Mouse (Mus musculus): ENCODE measurements around the gene Kmt2d. TPM values are rescaled to one million over a fixed set of nuclear protein-coding genes. Genes with fewer than 3 reads are reported as not detected.
A peak's percentile ranks its signal among the peaks of the same experiment; 100 is the strongest.

The Kmt2d gene
- polyA plus RNA-seq, 1 experiment from 2014 or later: 5.1 TPM

DNA sequence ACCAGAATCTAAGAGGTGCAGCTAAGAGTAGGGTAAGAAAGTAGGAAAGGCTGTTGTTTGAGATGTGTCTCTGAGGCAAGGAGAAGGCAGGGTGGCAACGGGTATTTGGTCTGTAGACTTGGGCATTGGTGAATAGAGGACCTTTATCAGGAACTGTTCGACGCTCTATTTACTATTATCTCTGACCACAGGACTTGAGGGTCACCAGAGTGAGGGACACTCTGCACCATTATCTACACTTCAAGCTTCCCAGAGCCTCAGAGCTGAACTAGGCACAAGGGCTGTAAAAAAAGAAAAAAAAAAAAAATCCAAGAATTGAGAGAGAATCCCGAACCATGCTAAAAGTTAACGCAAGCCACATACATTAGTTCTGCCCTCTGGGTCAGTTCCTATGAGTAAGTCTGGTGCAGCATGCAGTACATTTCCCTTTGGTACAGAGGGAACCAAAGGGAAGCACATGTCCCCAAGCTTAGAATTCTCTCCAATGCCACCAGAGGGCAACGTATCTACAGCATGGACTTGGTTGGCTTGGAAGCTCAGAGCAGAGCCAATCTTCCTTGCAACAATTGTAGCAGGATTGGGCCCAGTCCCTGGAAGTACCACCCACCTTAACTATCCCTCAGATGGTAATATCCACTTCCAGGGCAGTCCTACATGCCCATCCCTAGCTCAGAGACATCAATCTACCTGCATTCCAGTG, 21.1 kb upstream of the Kmt2d start:
- peak; percentile 60 for DNase-seq (ENCODE audit: low spot score)

DNA sequence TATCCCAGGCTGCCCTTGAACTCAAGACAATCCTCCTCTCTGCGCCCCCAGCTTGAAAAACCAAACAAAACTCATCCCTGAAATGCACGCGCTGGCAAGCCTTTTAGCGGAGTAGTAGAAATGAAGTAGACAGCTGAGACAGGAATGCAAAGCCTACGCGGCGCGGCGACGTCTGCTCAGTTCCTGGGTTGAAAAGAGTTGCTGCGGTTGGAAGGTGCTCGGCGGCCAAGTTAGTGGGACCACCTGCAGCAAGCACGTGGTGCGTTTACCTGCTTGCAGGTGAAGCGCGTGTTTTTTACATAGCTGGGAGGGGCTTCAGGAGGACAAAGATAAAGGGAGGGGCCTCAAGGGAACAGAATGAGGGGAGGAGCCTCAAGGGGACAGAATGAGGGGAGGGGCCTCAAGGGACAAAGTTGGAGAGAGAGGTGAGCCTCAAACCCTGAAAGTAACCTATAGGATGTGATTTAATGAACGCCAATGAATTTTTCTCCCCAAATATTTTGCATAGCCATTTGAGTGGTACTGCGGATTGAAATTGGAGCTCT, 20.3 kb upstream of the Kmt2d start:
- no peak overlapping the region; the same call in 1 of the 2 replicates for H3K9ac ChIP-seq (ENCODE audit: low read length)
- TF ChIP-seq EP300 (optimal IDR thresholded peaks at IDR 0.05) (no peak), CTCF (IDR thresholded peaks at IDR 0.05; ENCODE audit: low read depth) (no peak)

More for the DNA sequence above, 21.1 kb upstream of the Kmt2d start:
- ATAC-seq (ENCODE audit: low FRiP score, low TSS enrichment): peak; percentile 78
- H3K27ac ChIP-seq (replicated peaks): no peak overlapping the region
- 35% methylated on average over 6 of the region's 6 CpGs for WGBS
- no peaks in the 10 kb centered on the region for H3K36me3 ChIP-seq (ENCODE audit: control insufficient read depth, insufficient read depth, low read length)
- H3K9me3 ChIP-seq (ENCODE audit: control insufficient read depth, low read length): no peaks in the 10 kb centered on the region
- peak; percentile 97 for TF ChIP-seq CTCF (IDR thresholded peaks at IDR 0.05; ENCODE audit: low read depth)
- no peak for TF ChIP-seq EP300 (optimal IDR thresholded peaks at IDR 0.05)
- no peak overlapping the region for H3K4me3 ChIP-seq (ENCODE audit: low read depth, low read length)
- no peak overlapping the region for H3K9ac ChIP-seq (ENCODE audit: low read length)
- no peak overlapping the region for H3K4me2 ChIP-seq (replicated peaks; ENCODE audit: low read depth)
- H3K27me3 ChIP-seq (ENCODE audit: control insufficient read depth, insufficient read depth, low read length): peaks cover 6% of the 10 kb centered on the region
- H3K4me1 ChIP-seq (replicated peaks; ENCODE audit: control insufficient read depth, insufficient read depth): 0 out of 2 replicates have a peak, but pooled peaks cover 5% of the 10 kb centered on the region

DNA sequence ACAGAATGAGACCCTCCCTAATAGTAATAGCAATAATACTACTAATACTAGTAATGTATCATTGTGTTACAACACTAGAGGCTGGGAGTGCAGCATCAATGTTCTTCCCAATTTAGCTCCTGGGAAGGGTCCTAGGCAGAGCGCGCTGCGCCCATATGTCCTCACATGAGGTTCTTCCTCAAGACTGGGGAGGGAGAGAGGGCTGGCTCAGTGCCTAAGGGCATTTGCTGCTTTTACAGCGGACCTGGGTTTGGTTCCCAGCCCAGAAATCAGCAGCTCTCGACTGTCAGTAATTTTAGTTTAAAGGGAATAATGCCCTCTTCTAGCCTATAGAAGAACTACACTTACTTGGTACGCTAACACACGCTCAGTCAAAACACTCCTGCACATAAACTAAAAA, 16.5 kb upstream of the Kmt2d start:
- no peak overlapping the region for H3K9ac ChIP-seq (ENCODE audit: low read length)
- DNase-seq (ENCODE audit: low spot score): no peak
- H3K27me3 ChIP-seq (ENCODE audit: control insufficient read depth, insufficient read depth, low read length): no peaks in the 10 kb centered on the region
- no peak overlapping the region for H3K4me2 ChIP-seq (replicated peaks; ENCODE audit: low read depth)
- 82% methylated on average over 7 of the region's 7 CpGs for WGBS
- no peaks in the 10 kb centered on the region for H3K9me3 ChIP-seq (ENCODE audit: control insufficient read depth, low read length)
- no peak for TF ChIP-seq EP300 (optimal IDR thresholded peaks at IDR 0.05)
- no peak for TF ChIP-seq CTCF (IDR thresholded peaks at IDR 0.05; ENCODE audit: low read depth)
- H3K4me1 ChIP-seq (replicated peaks; ENCODE audit: control insufficient read depth, insufficient read depth): no peaks in the 10 kb centered on the region
- H3K4me3 ChIP-seq (ENCODE audit: low read depth, low read length): no peak overlapping the region
- H3K36me3 ChIP-seq (ENCODE audit: control insufficient read depth, insufficient read depth, low read length): no peaks in the 10 kb centered on the region
- H3K27ac ChIP-seq (replicated peaks): no peak overlapping the region
- no peak for ATAC-seq (ENCODE audit: low FRiP score, low TSS enrichment)

More for the DNA sequence above, 20.3 kb upstream of the Kmt2d start:
- Histone ChIP-seq H3K36me3 (ENCODE audit: control insufficient read depth, insufficient read depth, low read length) (no peaks in the 10 kb centered on the region), H3K27ac (replicated peaks) (no peak overlapping the region), H3K9me3 (ENCODE audit: control insufficient read depth, low read length) (no peaks in the 10 kb centered on the region), H3K4me1 (replicated peaks; ENCODE audit: control insufficient read depth, insufficient read depth) (0 out of 2 replicates have a peak, but pooled peaks cover 5% of the 10 kb centered on the region), H3K4me2 (replicated peaks; ENCODE audit: low read depth) (no peak overlapping the region; the same call in 1 of the 2 replicates), H3K27me3 (ENCODE audit: control insufficient read depth, insufficient read depth, low read length) (peaks cover 5% of the 10 kb centered on the region; the same call in 1 of the 2 replicates), H3K4me3 (ENCODE audit: low read depth, low read length) (no peak overlapping the region)
- WGBS: 13% methylated on average over 19 of the region's 19 CpGs
- no peak for DNase-seq (ENCODE audit: low spot score)
- ATAC-seq (ENCODE audit: low FRiP score, low TSS enrichment): no peak

DNA sequence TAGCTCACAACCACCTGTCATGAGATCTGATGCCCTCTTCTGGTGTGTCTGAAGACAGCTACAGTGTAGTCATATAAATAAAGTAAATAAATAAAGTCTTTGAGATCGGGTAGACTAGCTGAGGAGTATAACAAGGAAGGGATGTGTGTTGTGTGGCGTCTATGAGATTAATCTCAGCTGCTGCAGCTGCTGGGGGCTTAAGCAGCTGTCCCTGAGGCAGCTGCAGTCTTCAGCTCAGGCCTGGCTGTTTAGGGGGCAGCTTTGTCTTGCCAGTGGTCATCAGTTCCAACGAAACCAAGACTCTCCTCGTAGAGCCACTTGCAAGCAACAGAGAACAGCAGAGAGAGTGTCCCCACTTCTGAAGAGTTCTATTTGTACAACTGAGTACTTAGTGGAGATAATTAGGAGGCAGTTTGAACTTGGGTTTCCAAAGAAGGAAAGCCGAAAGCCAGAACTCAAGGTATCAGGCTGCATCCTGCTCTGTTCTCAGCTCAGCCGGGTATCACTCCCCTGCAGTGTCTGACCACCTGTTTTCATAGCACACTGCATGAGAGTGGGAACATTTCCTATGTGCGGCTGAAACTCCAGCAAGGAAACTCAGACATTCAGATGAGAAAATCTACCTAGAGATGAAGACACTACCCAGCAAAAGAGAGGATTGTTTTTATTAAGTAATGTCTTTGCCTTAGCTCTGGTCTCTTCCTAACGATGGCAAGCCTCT, 15.8 kb upstream of the Kmt2d start:
- H3K36me3 ChIP-seq (ENCODE audit: control insufficient read depth, insufficient read depth, low read length): no peaks in the 10 kb centered on the region
- H3K4me3 ChIP-seq (ENCODE audit: low read depth, low read length): no peak overlapping the region
- no peak overlapping the region for H3K27ac ChIP-seq (replicated peaks)
- H3K27me3 ChIP-seq (ENCODE audit: control insufficient read depth, insufficient read depth, low read length): no peaks in the 10 kb centered on the region
- no peaks in the 10 kb centered on the region for H3K9me3 ChIP-seq (ENCODE audit: control insufficient read depth, low read length)
- no peak for DNase-seq (ENCODE audit: low spot score)
- no peak overlapping the region for H3K9ac ChIP-seq (ENCODE audit: low read length)
- no peak for TF ChIP-seq CTCF (IDR thresholded peaks at IDR 0.05; ENCODE audit: low read depth)
- TF ChIP-seq EP300 (optimal IDR thresholded peaks at IDR 0.05): no peak
- H3K4me2 ChIP-seq (replicated peaks; ENCODE audit: low read depth): no peak overlapping the region
- H3K4me1 ChIP-seq (replicated peaks; ENCODE audit: control insufficient read depth, insufficient read depth): no peaks in the 10 kb centered on the region
- WGBS: 54% methylated on average over 8 of the region's 8 CpGs
- ATAC-seq (ENCODE audit: low FRiP score, low TSS enrichment): no peak

DNA sequence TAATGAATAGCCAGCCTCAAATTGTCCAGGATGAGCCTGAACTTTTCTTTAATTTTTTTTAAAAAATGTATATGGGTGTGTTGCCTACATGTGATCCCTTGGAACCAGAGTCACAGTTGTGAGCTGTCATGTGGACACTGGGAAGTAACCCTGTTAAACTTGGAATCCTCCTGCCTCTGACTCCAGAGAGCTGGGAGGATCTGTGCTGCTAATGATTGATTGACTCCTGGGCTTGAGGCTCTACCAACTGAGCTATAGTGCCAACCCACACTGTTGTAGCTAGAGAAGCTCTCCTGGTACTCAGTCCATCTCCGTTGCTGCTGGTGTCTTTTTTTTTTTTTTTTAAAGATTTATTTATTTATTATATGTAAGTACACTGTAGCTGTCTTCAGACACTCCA, 13.1 kb upstream of the Kmt2d start:
- H3K27me3 ChIP-seq (ENCODE audit: control insufficient read depth, insufficient read depth, low read length): no peaks in the 10 kb centered on the region
- no peaks in the 10 kb centered on the region for H3K36me3 ChIP-seq (ENCODE audit: control insufficient read depth, insufficient read depth, low read length)
- 0 out of 2 replicates have a peak, but pooled peaks cover 3% of the 10 kb centered on the region for H3K4me1 ChIP-seq (replicated peaks; ENCODE audit: control insufficient read depth, insufficient read depth)
- DNase-seq (ENCODE audit: low spot score): no peak
- H3K27ac ChIP-seq (replicated peaks): no peak overlapping the region
- TF ChIP-seq EP300 (optimal IDR thresholded peaks at IDR 0.05): no peak
- TF ChIP-seq CTCF (IDR thresholded peaks at IDR 0.05; ENCODE audit: low read depth): no peak
- H3K9me3 ChIP-seq (ENCODE audit: control insufficient read depth, low read length): no peaks in the 10 kb centered on the region
- no peak overlapping the region for H3K9ac ChIP-seq (ENCODE audit: low read length)
- no peak overlapping the region for H3K4me3 ChIP-seq (ENCODE audit: low read depth, low read length)
- 56% methylated on average over 1 of the region's 1 CpGs for WGBS
- no peak overlapping the region for H3K4me2 ChIP-seq (replicated peaks; ENCODE audit: low read depth)
- ATAC-seq (ENCODE audit: low FRiP score, low TSS enrichment): no peak
